Mouse (Mus musculus): Measurements from ENCODE around the gene Lat2. TPM values are rescaled to one million over a fixed set of nuclear protein-coding genes. Genes with fewer than 3 reads are reported as not detected.
A peak's percentile ranks its signal among the peaks of the same experiment; 100 is the strongest.

The Lat2 gene
- polyA plus RNA-seq, 1 experiment from 2014 or later: 6.4 TPM

GRCm38 (mm10) chr5:134560450-134561171 lies 54.2 kb downstream of the Lat2 start:
- Histone ChIP-seq H3K27me3 (replicated peaks) (no peaks in the 10 kb centered on the region), H3K4me1 (peaks cover 5% of the 10 kb centered on the region), H3K4me2 (replicated peaks) (no peak overlapping the region), H3K36me3 (no peaks in the 10 kb centered on the region), H3K27ac (no peak overlapping the region), H3K4me3 (no peak overlapping the region), H3K9me3 (no peaks in the 10 kb centered on the region), H3K9ac (no peak overlapping the region)
- ATAC-seq (ENCODE audit: low FRiP score, low read depth): no peak
- 82% methylated on average over 16 of the region's 16 CpGs for WGBS

DNA sequence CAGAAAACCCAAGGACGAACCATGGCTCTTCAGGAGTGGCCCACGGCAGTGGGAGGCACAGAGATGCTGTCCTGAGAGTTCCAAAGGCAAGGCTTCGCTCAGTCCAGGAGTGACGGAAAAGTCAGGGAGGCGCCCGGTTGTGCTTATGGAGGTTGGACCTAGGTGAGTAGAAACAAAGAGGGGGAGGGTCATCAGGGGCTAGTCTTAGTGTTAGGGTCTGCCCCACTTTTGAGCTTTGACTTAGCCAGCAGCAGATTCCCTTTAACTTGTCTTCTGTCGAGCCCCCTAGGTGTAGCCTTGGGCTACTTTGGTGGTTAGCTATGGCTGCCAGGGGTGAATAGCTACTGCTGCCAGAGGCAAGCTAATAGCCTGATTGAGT lies 54.8 kb downstream of the Lat2 start, which contains the start of gene Syna:
TSS of gene Syna (minus strand) at position 101 of the 379 bp plus-strand sequence.
- peaks cover 11% of the 10 kb centered on the region for H3K4me1 ChIP-seq
- no peaks in the 10 kb centered on the region for H3K9me3 ChIP-seq
- no peak within 1 kb of the TSS for H3K4me3 ChIP-seq
- ATAC-seq (ENCODE audit: low FRiP score, low read depth): no peak
- no peak within 1 kb of the TSS for H3K9ac ChIP-seq
- no peak within 1 kb of the TSS for H3K27ac ChIP-seq
- H3K4me2 ChIP-seq (replicated peaks): no peak within 1 kb of the TSS
- WGBS: 93% methylated on average over 7 of the region's 7 CpGs
- no peaks in the 10 kb centered on the region for H3K36me3 ChIP-seq
- H3K27me3 ChIP-seq (replicated peaks): no peaks in the 10 kb centered on the region

- H3K4me1 ChIP-seq: peaks cover 26% of the 10 kb centered on the region
- no peaks in the 10 kb centered on the region for H3K36me3 ChIP-seq
- no peak overlapping the region for H3K4me3 ChIP-seq
- no peak for ATAC-seq (ENCODE audit: low FRiP score, low read depth)
- no peaks in the 10 kb centered on the region for H3K27me3 ChIP-seq (replicated peaks)
- no peak overlapping the region for H3K9ac ChIP-seq
- H3K4me2 ChIP-seq (replicated peaks): peak overlapping the region; percentile 47
- WGBS: 16% methylated on average over 20 of the region's 20 CpGs
- no peaks in the 10 kb centered on the region for H3K9me3 ChIP-seq
- no peak overlapping the region for H3K27ac ChIP-seq
Measured at GRCm38 (mm10) chr5:134555463-134556164, 59.2 kb downstream of the Lat2 start.

- Histone ChIP-seq H3K4me1 (peaks cover 37% of the 10 kb centered on the region), H3K27ac (no peak overlapping the region), H3K36me3 (no peaks in the 10 kb centered on the region), H3K9me3 (no peaks in the 10 kb centered on the region), H3K27me3 (replicated peaks) (no peaks in the 10 kb centered on the region), H3K4me2 (replicated peaks) (no peak overlapping the region), H3K4me3 (no peak overlapping the region), H3K9ac (no peak overlapping the region)
- 89% methylated on average over 5 of the region's 5 CpGs for WGBS
- no peak for ATAC-seq (ENCODE audit: low FRiP score, low read depth)
Measured at GRCm38 (mm10) chr5:134553951-134554546, 60.8 kb downstream of the Lat2 start.

DNA sequence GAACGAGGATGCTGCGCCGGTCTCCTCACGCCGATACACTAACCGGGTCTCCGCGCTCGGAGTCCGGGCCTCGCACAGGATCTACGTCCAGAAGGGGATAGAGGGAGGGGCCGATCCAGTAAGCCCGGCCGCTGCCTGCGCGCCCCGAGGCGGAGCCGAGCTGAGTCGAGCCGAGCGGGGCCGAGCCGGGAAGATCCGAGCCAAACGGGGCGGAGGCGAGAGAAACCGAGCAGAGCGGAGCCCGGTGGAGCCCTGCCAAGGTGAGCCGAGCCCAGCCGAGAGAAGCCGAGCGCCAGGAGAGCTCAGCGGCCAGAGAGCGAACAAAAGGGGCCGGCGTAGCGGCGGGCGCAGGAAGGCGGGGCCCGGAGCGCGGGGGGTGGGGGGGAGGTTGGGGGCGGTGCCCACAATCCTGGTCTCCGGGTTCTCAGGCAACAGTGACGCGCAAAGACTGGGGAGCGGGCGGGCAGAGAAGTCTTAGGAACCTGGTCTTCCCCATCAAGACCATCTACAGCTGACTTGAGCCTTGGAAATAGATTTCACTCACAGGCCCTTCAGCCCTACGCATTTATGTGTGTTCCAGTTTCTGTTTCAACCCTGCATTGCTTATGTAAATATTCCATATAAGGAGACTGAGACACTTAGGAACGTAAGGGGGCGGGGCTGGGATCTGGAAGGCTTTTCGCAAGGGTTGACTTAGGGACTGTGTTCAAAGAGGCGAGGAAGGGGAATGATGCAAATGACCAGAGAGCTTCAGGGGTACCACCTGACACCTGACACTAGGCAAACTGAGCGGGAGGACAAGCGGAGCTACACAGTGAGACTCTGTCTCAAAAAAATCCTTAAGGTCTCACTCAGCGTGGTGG lies 62.5 kb downstream of the Lat2 start, which contains the start of gene Clip2:
TSS of gene Clip2 (minus strand) at position 325 of the 863 bp plus-strand sequence.
- peak within 1 kb of the TSS; percentile 88 for H3K9ac ChIP-seq
- peak within 1 kb of the TSS; percentile 96 for H3K27ac ChIP-seq
- H3K4me2 ChIP-seq (replicated peaks): peak within 1 kb of the TSS; percentile 87
- H3K27me3 ChIP-seq (replicated peaks): no peaks in the 10 kb centered on the region
- peak within 1 kb of the TSS; percentile 89 for H3K4me3 ChIP-seq
- no peaks in the 10 kb centered on the region for H3K36me3 ChIP-seq
- no peaks in the 10 kb centered on the region for H3K9me3 ChIP-seq
- WGBS: 1% methylated on average over 61 of the region's 61 CpGs
- peak; percentile 92 for ATAC-seq (ENCODE audit: low FRiP score, low read depth)
- peaks cover 49% of the 10 kb centered on the region for H3K4me1 ChIP-seq

GRCm38 (mm10) chr5:134551233-134552109 lies 63.4 kb downstream of the Lat2 start:
- H3K9me3 ChIP-seq: no peaks in the 10 kb centered on the region
- peak overlapping the region; percentile 87 for H3K4me2 ChIP-seq (replicated peaks)
- peak overlapping the region; percentile 96 for H3K27ac ChIP-seq
- 1% methylated on average over 52 of the region's 52 CpGs for WGBS
- ATAC-seq (ENCODE audit: low FRiP score, low read depth): peak; percentile 34
- H3K27me3 ChIP-seq (replicated peaks): no peaks in the 10 kb centered on the region
- no peaks in the 10 kb centered on the region for H3K36me3 ChIP-seq
- H3K9ac ChIP-seq: peak overlapping the region; percentile 88
- peaks cover 51% of the 10 kb centered on the region for H3K4me1 ChIP-seq
- H3K4me3 ChIP-seq: peak overlapping the region; percentile 89

DNA sequence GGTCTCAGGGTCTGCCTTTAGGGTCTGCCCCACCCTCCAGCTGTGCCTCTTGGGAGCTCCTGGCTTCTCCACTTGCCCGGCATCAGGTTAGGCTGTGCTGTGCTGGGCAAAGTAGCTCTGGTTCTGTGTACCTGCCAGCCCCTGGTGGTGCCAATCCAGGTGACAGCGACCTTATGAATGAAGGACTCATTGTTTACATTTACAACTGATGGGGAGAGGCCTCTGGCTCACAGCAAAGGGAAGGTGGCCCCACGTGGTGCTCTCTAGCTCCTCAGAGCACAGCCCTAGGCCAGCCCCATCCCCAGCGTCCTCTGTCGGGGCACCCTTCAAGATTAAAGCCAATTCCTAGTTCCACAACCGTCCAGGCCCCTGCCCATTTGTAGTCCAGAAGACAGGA lies 64.0 kb downstream of the Lat2 start:
- Histone ChIP-seq H3K36me3 (no peaks in the 10 kb centered on the region), H3K9me3 (no peaks in the 10 kb centered on the region), H3K27me3 (replicated peaks) (no peaks in the 10 kb centered on the region), H3K4me3 (peak overlapping the region; percentile 89), H3K4me1 (peaks cover 49% of the 10 kb centered on the region), H3K9ac (peak overlapping the region; percentile 88), H3K27ac (no peak overlapping the region), H3K4me2 (replicated peaks) (peak overlapping the region; percentile 87)
- WGBS: 13% methylated on average over 6 of the region's 6 CpGs
- no peak for ATAC-seq (ENCODE audit: low FRiP score, low read depth)

Small RNAs within 50 kb of the gene (microRNA-seq; reads per million reads assigned to microRNA genes)
- gene Mir7228: not detected

Other genes starting within 250 kb of the Lat2 start
- 79.8 and 84.6 TPM in 2 replicates for gene Gtf2ird1, start 158.3 kb downstream of the Lat2 start, polyA plus RNA-seq (2016; fragmentation: Nextera tagmentation; extraction: Ambion mirVana)
- 11.2 and 12.0 TPM in 2 replicates for gene Clip2, start 62.6 kb downstream of the Lat2 start, polyA plus RNA-seq (2016; fragmentation: Nextera tagmentation; extraction: Ambion mirVana)
- gene Syna, start 54.9 kb downstream of the Lat2 start, polyA plus RNA-seq (2016; fragmentation: Nextera tagmentation; extraction: Ambion mirVana): 0.15 and 0.22 TPM in 2 replicates
- 228 and 231 TPM in 2 replicates for gene Rfc2, start 33.7 kb downstream of the Lat2 start, polyA plus RNA-seq (2016; fragmentation: Nextera tagmentation; extraction: Ambion mirVana)
- 421 and 426 TPM in 2 replicates for gene Eif4h, start 24.5 kb upstream of the Lat2 start, polyA plus RNA-seq (2016; fragmentation: Nextera tagmentation; extraction: Ambion mirVana)
- gene Limk1, start 73.6 kb upstream of the Lat2 start, polyA plus RNA-seq (2016; fragmentation: Nextera tagmentation; extraction: Ambion mirVana): 18.8 and 24.3 TPM in 2 replicates
- 6.0 and 6.6 TPM in 2 replicates for gene Eln, start 132.3 kb upstream of the Lat2 start, polyA plus RNA-seq (2016; fragmentation: Nextera tagmentation; extraction: Ambion mirVana)

Measured in neural tube, embryonic 12.5 days (tissue).